Mouse (Mus musculus): ENCODE results near the gene Tmem19.

Gene Tmem19

GRCm38 (mm10) chr10:115361840-115362622 lies at the start of gene Tmem19:
Tmem19 (minus strand) TSS chr10:115362501.
- peak; percentile 99 for DNase-seq (ENCODE audit: low read depth, low spot score)

- peak; percentile 76 for DNase-seq (ENCODE audit: low read depth, low spot score)
These were observed 44.1 kb upstream of the Tmem19 start for GRCm38 (mm10) chr10:115406393-115406792.

- no peak for DNase-seq (ENCODE audit: low read depth, low spot score)
These were observed 29.6 kb upstream of the Tmem19 start for GRCm38 (mm10) chr10:115391896-115392295.

GRCm38 (mm10) chr10:115391076-115391475 lies 28.8 kb upstream of the Tmem19 start:
- no peak for DNase-seq (ENCODE audit: low read depth, low spot score)

- no peak for DNase-seq (ENCODE audit: low read depth, low spot score)
These were observed 25.6 kb upstream of the Tmem19 start for GRCm38 (mm10) chr10:115387891-115388290.

- peak; percentile 74 for DNase-seq (ENCODE audit: low read depth, low spot score)
These were observed 23.0 kb upstream of the Tmem19 start for GRCm38 (mm10) chr10:115385018-115386002.

GRCm38 (mm10) chr10:115384221-115385017 lies 22.1 kb upstream of the Tmem19 start, which contains the start of the genes Thap2 and Zfc3h1:
Thap2 (minus strand) TSS chr10:115384443.
Zfc3h1 (plus strand) TSS chr10:115384959.
- peak; percentile 99 for DNase-seq (ENCODE audit: low read depth, low spot score)

GRCm38 (mm10) chr10:115383644-115384220 lies 21.4 kb upstream of the Tmem19 start:
- DNase-seq (ENCODE audit: low read depth, low spot score), result no peak

GRCm38 (mm10) chr10:115382846-115383643 lies 20.7 kb upstream of the Tmem19 start:
- peak; percentile 81 for DNase-seq (ENCODE audit: low read depth, low spot score)

GRCm38 (mm10) chr10:115381506-115382084 lies 19.3 kb upstream of the Tmem19 start:
- DNase-seq (ENCODE audit: low read depth, low spot score), result no peak

- DNase-seq (ENCODE audit: low read depth, low spot score), result no peak
These were observed 850 bp upstream of the Tmem19 start for GRCm38 (mm10) chr10:115363151-115363550.

GRCm38 (mm10) chr10:115362623-115362964 lies 293 bp upstream of the Tmem19 start:
- no peak for DNase-seq (ENCODE audit: low read depth, low spot score)

- DNase-seq (ENCODE audit: low read depth, low spot score), result peak; percentile 61
These were observed 3.2 kb downstream of the Tmem19 start for GRCm38 (mm10) chr10:115359066-115359465.

- DNase-seq (ENCODE audit: low read depth, low spot score), result no peak
These were observed 3.9 kb downstream of the Tmem19 start for GRCm38 (mm10) chr10:115358216-115358919.

- no peak for DNase-seq (ENCODE audit: low read depth, low spot score)
These were observed 6.2 kb downstream of the Tmem19 start for GRCm38 (mm10) chr10:115356106-115356505.

- DNase-seq (ENCODE audit: low read depth, low spot score), result no peak
These were observed 7.3 kb downstream of the Tmem19 start for GRCm38 (mm10) chr10:115355016-115355415.

- DNase-seq (ENCODE audit: low read depth, low spot score), result peak; percentile 76
These were observed 7.7 kb downstream of the Tmem19 start for GRCm38 (mm10) chr10:115354553-115354952.

GRCm38 (mm10) chr10:115350810-115351397 lies 11.4 kb downstream of the Tmem19 start:
- DNase-seq (ENCODE audit: low read depth, low spot score), result peak; percentile 81

GRCm38 (mm10) chr10:115349509-115349908 lies 12.8 kb downstream of the Tmem19 start:
- DNase-seq (ENCODE audit: low read depth, low spot score), result no peak

All from ZHBTc4 (cell line).